Mouse (Mus musculus) liver, embryonic 16.5 days (tissue): ENCODE results near the gene Smim24. TPM values are rescaled to one million over a fixed set of nuclear protein-coding genes. Genes with fewer than 3 reads are reported as not detected.
A peak's percentile ranks its signal among the peaks of the same experiment; 100 is the strongest.

ENCODE experiments used
- ATAC-seq: fragments of 200-750 bp; cut with Nextera tagmentation; 2 replicates; pipeline ENCODE4 v1.8.0; 2017; ENCODE audit warnings: low read depth, mild to moderate bottlenecking, moderate number of reproducible peaks, moderate library complexity
- H3K27ac ChIP-seq: fragments of 300-500 bp; sonication (generic); 2 replicates; pipeline ENCODE4 v1.5.1; 2014; ENCODE audit warnings: mild to moderate bottlenecking, low read length
- H3K27me3 ChIP-seq: fragments of 300-500 bp; sonication (generic); 2 replicates; pipeline ENCODE4 v1.6.1; 2014; ENCODE audit warnings: low read depth, low read length, mixed read lengths; ENCODE audit not compliant: control insufficient read depth, insufficient read depth
- H3K36me3 ChIP-seq: fragments of 300-500 bp; sonication (generic); 2 replicates; pipeline ENCODE4 v1.6.1; 2014; ENCODE audit warnings: mild to moderate bottlenecking; ENCODE audit not compliant: control insufficient read depth, insufficient read depth
- H3K4me1 ChIP-seq: fragments of 300-500 bp; sonication (generic); 2 replicates; pipeline ENCODE4 v1.6.1; 2014; ENCODE audit warnings: low read depth, low read length, mixed read lengths; ENCODE audit not compliant: control insufficient read depth
- H3K4me2 ChIP-seq: fragments of 300-500 bp; sonication (generic); 2 replicates; pipeline ENCODE4 v1.6.1; 2014; ENCODE audit warnings: low read depth, low read length, mixed read lengths
- H3K4me3 ChIP-seq: fragments of 300-500 bp; sonication (generic); 2 replicates; pipeline ENCODE4 v1.5.1; 2014; ENCODE audit warnings: low read depth, mild to moderate bottlenecking, low read length
- H3K9ac ChIP-seq: fragments of 300-500 bp; sonication (generic); 2 replicates; pipeline ENCODE4 v1.6.1; 2014; ENCODE audit warnings: low read depth, low read length
- H3K9me3 ChIP-seq: fragments of 300-500 bp; sonication (generic); replicated peaks from 2 replicates; pipeline ENCODE4 v1.6.1; 2016; ENCODE audit warnings: low read length; ENCODE audit not compliant: control insufficient read depth
- WGBS: fragments of 180-500 bp; shearing (Covaris S2); extraction: QIAGEN DNeasy Blood & Tissue Kit; methylation state at CpG from one replicate; pipeline ENCODE4 v1.1.7; 2014; ENCODE audit not compliant: insufficient replicate concordance; 5-methylcytosine and 5-hydroxymethylcytosine counted together
- polyA plus RNA-seq: library from polyadenylated mRNA; unstranded; fragments of >200 nt; fragmentation: Nextera tagmentation; extraction: Ambion mirVana; gene quantifications from 2 replicates; pipeline ENCODE4 v1.2.1, GENCODE M21; 2015

The Smim24 gene
- polyA plus RNA-seq, 1 experiment from 2014 or later: 4.1 TPM

DNA sequence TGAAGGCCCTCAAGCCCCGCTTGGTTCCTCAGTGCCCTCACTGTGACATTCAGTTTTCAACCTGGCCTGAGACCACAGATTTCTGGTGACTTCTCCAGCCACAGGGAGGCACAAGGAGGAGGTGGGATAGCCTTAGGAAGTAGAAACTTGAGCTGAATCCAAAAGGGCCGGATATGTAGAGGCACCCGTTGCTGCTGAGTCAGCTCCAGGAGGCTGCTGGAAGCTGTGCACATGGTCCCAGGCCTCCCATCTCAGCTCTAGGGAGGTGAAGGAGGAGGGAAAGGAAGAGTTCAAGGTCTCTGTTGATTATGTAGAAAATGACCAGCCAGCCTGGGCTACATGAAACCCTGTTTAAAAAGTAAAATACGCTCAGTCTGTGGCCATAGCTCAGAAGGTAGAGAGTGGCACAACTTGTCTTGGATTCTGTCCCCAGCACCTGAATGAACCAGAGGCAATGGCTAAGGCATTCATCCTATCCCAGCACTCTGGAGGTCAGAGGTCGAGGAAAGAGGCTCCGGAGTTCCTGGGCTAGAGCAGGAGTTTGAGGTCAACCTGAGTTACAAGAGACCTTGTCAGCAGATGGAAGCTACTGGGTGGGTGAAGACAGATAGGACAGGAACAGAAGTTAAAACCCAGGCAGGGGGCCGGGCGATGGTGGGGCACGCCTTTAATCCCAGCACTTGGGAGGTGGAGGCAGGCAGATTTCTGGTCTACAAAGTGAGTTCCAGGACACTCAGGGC lies 37.9 kb upstream of the Smim24 start:
- no peak overlapping the region for H3K27ac ChIP-seq
- H3K4me3 ChIP-seq: no peak overlapping the region
- WGBS: 64% methylated on average over 9 of the region's 9 CpGs
- H3K9ac ChIP-seq: no peak overlapping the region
- H3K27me3 ChIP-seq: no peaks in the 10 kb centered on the region
- no peaks in the 10 kb centered on the region; the same call in 1 of the 2 replicates for H3K36me3 ChIP-seq
- peaks cover 56% of the 10 kb centered on the region for H3K4me1 ChIP-seq
- no peaks in the 10 kb centered on the region for H3K9me3 ChIP-seq
- no peak overlapping the region for H3K4me2 ChIP-seq
- ATAC-seq: no peak

DNA sequence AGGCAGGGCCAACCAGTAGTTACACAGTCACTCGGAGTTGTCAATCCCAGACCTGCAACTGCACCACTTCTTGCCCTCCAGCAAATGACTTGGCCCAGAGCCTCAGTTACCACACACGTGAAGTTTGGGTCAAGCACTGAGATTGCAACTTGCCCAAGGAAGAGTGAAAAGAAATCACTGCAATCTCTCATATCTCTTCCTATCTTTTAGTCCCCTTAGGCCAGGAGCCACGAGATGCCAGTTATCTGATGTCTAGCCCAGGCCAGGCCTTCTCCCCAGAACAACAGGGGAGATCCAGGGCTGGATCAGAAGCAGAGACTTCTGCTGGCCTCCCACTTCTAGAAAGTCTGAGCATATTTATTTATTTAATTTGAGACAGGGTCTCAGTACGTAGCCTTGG lies 37.3 kb upstream of the Smim24 start:
- no peaks in the 10 kb centered on the region; the same call in 1 of the 2 replicates for H3K36me3 ChIP-seq
- WGBS: 55% methylated on average over 4 of the region's 4 CpGs
- H3K27ac ChIP-seq: no peak overlapping the region
- no peak overlapping the region for H3K9ac ChIP-seq
- H3K9me3 ChIP-seq: no peaks in the 10 kb centered on the region
- H3K4me1 ChIP-seq: peaks cover 62% of the 10 kb centered on the region
- no peak for ATAC-seq
- no peak overlapping the region for H3K4me2 ChIP-seq
- no peak overlapping the region for H3K4me3 ChIP-seq
- H3K27me3 ChIP-seq: no peaks in the 10 kb centered on the region

DNA sequence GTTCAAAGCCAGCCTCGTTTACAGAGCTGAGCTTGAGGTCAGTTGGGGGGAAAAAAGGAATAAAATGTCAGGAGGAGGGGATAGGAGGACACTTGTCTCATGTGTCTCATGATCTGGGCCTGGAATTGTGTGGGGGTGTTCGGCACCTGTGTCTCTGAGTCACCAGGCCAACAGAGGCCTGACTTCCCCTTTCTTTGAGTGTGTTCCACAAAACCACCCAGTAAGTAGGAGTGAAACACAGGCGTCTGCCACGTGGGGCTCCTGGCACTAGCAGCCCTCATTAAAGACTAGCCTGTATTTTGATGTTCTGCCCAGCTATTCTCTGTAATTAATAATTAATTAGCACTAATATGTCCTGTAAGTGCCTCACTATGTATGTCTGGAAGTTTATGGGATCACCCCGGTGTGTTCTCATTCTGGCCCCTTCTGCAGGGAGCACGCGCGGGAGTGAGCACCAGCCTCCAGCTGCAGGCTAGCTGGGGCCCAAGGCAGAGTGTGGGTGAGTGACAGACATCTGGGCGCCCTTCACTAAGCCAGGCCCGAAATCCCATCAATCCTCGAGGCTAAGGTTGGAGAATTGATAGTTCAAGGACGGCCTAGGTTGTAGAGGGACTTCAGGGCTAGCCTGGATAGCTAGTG lies 36.4 kb upstream of the Smim24 start:
- peak overlapping the region; percentile 48 for H3K9ac ChIP-seq
- H3K27ac ChIP-seq: peak overlapping the region; percentile 49
- no peak for ATAC-seq
- H3K36me3 ChIP-seq: peaks cover 5% of the 10 kb centered on the region; the same call in 1 of the 2 replicates
- WGBS: 19% methylated on average over 12 of the region's 12 CpGs
- no peaks in the 10 kb centered on the region for H3K9me3 ChIP-seq
- peaks cover 64% of the 10 kb centered on the region for H3K4me1 ChIP-seq
- H3K4me3 ChIP-seq: peak overlapping the region; percentile 87
- H3K27me3 ChIP-seq: no peaks in the 10 kb centered on the region
- H3K4me2 ChIP-seq: peak overlapping the region; percentile 58

DNA sequence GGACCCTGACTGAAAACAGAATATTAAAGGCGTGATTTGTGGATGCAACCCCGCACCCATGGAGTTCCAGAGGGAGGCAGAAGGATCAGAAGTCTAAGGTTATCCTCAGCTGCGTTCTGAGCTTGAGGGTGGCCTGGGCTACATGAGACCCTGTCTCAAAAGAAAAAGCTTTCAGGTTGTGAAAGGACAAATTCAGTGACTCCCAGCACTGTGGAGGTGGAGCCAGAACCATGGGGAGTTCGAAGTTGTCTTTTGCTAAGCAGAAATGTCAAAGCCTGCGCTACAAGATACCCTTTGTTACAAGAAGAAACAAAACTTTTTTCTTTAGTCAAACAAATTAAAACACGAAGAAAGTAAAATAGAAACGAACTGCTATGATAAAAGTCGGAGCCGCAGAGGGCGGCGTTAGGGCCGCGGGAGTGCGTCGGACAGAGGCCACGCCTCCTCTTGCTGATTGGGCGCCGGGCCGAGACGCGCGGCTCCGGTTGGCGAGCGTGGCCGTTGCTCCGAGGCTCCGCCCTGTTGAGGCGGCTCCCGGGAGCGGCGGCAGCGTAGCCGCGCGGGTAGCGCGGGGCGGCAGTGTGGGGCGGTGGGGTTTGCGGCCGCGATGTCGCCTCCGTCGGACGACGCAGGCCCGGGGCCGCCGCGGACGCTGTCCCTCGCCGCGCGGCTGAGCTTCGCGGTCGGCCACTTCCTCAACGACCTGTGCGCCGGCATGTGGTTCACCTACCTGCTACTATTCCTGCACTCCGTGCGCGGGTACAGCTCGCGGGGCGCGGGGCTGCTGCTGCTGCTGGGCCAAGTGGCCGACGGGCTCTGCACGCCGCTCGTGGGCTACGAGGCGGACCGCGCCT lies 35.6 kb upstream of the Smim24 start, which contains the start of gene Mfsd12:
Gene Mfsd12 (plus strand): TSS at position 501 of the 854 bp plus-strand sequence.
- peak within 1 kb of the TSS; percentile 84 for H3K27ac ChIP-seq
- H3K4me1 ChIP-seq: peaks cover 64% of the 10 kb centered on the region
- peak within 1 kb of the TSS; percentile 87 for H3K4me3 ChIP-seq
- peak; percentile 89 for ATAC-seq
- no peaks in the 10 kb centered on the region for H3K27me3 ChIP-seq
- peak within 1 kb of the TSS; percentile 97 for H3K9ac ChIP-seq
- WGBS: 2% methylated on average over 79 of the region's 79 CpGs
- peaks cover 5% of the 10 kb centered on the region; the same call in 1 of the 2 replicates for H3K36me3 ChIP-seq
- H3K4me2 ChIP-seq: peak within 1 kb of the TSS; percentile 92
- H3K9me3 ChIP-seq: no peaks in the 10 kb centered on the region

DNA sequence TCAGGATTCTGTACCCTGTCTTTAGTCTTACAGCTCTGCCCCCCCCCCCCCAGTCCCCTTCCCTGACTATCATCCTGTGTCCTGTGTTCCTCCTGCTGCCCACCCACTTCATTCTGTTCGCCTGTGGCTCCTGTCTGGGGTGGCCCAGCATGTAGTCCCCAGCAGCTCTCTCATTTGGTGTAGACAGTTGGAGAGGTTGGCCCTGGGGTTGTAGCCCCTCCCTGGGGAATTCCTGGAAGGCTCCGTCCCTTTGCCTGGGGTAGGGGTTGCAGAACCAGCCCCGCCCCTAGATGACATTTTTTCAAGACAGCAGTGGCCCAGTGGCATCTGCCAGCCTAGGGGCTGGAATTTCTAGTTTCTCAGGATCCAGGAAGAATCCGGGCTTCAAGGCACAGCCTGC lies 34.6 kb upstream of the Smim24 start:
- H3K27me3 ChIP-seq: no peaks in the 10 kb centered on the region

DNA sequence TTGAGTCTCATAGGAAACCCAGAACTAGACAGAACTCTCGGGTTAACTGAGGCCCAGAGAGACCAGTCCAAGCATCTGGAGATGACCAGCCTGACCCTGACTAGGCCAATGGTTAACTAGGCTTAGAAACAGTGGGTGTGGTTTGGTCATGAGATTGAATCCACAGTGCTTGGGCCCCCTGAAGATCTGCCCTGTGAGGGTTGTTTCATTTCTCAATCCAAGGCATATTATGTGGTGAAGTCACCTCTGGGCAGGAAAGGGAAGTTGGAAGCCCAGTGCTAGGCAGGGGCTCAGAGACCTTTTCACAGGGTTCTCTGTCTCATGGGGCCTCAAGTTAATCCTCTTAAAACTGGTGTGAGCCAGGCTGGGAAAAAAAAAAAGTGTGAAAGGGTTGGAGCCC lies 34.0 kb upstream of the Smim24 start:
- peaks cover 74% of the 10 kb centered on the region for H3K4me1 ChIP-seq
- peak overlapping the region; percentile 97 for H3K9ac ChIP-seq
- peaks cover 5% of the 10 kb centered on the region; the same call in 1 of the 2 replicates for H3K36me3 ChIP-seq
- peak overlapping the region; percentile 87 for H3K4me3 ChIP-seq
- H3K27ac ChIP-seq: peak overlapping the region; percentile 84
- H3K4me2 ChIP-seq: peak overlapping the region; percentile 92
- WGBS: 21% methylated on average over 1 of the region's 1 CpGs
- H3K27me3 ChIP-seq: no peaks in the 10 kb centered on the region
- no peaks in the 10 kb centered on the region for H3K9me3 ChIP-seq
- no peak for ATAC-seq

More for the DNA sequence above, 34.6 kb upstream of the Smim24 start:
- peak overlapping the region; percentile 92 for H3K4me2 ChIP-seq
- H3K4me1 ChIP-seq: peaks cover 68% of the 10 kb centered on the region
- H3K27ac ChIP-seq: peak overlapping the region; percentile 84
- WGBS: 20% methylated on average over 4 of the region's 4 CpGs
- no peak for ATAC-seq
- peak overlapping the region; percentile 97 for H3K9ac ChIP-seq
- H3K36me3 ChIP-seq: peaks cover 5% of the 10 kb centered on the region; the same call in 1 of the 2 replicates
- H3K4me3 ChIP-seq: peak overlapping the region; percentile 87
- no peaks in the 10 kb centered on the region for H3K9me3 ChIP-seq

DNA sequence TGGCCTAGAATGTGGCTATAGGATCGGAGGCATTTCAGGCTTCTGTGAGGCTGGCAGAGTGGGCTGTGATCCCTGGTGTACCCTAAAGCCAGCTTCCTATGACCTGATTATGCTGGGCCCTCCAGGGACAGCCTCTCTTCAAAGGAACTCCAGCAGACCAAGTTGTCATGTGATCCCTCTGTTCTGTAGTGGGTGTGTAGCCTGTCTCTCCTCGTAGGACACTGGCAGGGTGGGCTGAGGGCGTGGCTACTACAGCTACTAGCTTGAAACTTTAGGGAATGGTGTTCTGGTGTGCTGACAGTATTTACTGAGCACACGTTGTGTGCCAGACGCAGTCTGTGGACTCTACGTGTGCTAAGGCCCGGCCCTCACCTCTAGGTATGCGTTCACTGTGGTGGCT lies 32.1 kb upstream of the Smim24 start:
- H3K9me3 ChIP-seq: no peaks in the 10 kb centered on the region
- peak overlapping the region; percentile 43; the same call in 1 of the 2 replicates for H3K9ac ChIP-seq
- peak overlapping the region; percentile 21; the same call in 1 of the 2 replicates for H3K4me2 ChIP-seq
- H3K36me3 ChIP-seq: peaks cover 9% of the 10 kb centered on the region
- 65% methylated on average over 8 of the region's 8 CpGs for WGBS
- peak overlapping the region; percentile 84 for H3K27ac ChIP-seq
- H3K27me3 ChIP-seq: no peaks in the 10 kb centered on the region
- peaks cover 89% of the 10 kb centered on the region for H3K4me1 ChIP-seq
- no peak overlapping the region for H3K4me3 ChIP-seq
- ATAC-seq: no peak

DNA sequence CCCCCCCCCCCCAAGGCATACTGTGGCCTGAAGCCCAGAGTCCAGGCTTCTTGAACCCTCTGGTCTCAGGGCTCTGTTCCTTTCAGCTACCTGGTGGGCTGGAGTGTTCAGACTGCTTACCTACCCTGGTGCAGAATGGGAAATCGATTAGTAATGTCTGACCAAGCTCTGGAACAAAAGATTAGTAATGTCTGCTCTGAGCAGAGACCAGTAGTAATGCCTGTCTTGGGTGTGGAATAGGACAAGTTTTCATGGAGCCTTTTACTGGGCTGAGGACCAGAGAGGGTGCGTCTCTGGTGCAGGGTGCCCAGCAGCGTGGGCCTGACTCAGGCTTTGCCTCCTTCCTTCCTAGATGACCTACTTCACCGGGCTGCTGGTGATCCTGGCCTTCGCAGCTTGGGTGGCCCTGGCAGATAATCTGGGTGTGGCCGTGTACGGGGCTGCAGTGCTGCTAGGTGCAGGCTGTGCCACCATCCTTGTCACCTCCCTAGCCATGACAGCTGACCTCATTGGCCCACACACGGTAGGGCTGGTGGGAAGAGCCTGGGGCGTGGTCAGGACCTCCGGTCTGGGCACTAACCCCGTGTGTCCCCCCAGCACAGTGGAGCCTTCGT lies 30.4 kb upstream of the Smim24 start:
- 22% methylated on average over 12 of the region's 12 CpGs for WGBS
- Histone ChIP-seq H3K4me2 (peak overlapping the region; percentile 55), H3K9ac (peak overlapping the region; percentile 47), H3K27ac (peak overlapping the region; percentile 84), H3K9me3 (no peaks in the 10 kb centered on the region), H3K27me3 (no peaks in the 10 kb centered on the region), H3K4me3 (peak overlapping the region; percentile 22; the same call in 1 of the 2 replicates), H3K4me1 (peaks cover 90% of the 10 kb centered on the region), H3K36me3 (peaks cover 26% of the 10 kb centered on the region)
- peak; percentile 85 for ATAC-seq
